Mouse (Mus musculus) ES-E14 (cell line): ENCODE measurements around the gene Lhx2.

Source experiments
- CHD2 ChIP-seq: IDR thresholded peaks from 2 replicates; pipeline ENCODE4 v1.6.1; 2014; ENCODE audit warnings: mild to moderate bottlenecking, low read depth, low read length, inconsistent platforms
- HCFC1 ChIP-seq: IDR thresholded peaks from 2 replicates; pipeline ENCODE4 v1.6.1; 2012; ENCODE audit warnings: low read length, inconsistent platforms, borderline replicate concordance; ENCODE audit not compliant: insufficient read depth
- MAFK ChIP-seq: IDR thresholded peaks from 2 replicates; pipeline ENCODE4 v1.6.1; 2014; ENCODE audit warnings: mild to moderate bottlenecking, low read depth, low read length, inconsistent platforms; ENCODE audit not compliant: insufficient read depth
- ZC3H11A ChIP-seq: IDR thresholded peaks from 2 replicates; pipeline ENCODE4 v1.6.1; 2012; ENCODE audit warnings: low read depth, mild to moderate bottlenecking, inconsistent platforms, low read length, borderline replicate concordance
- ZNF384 ChIP-seq: IDR thresholded peaks from 2 replicates; pipeline ENCODE4 v1.6.1; 2012; ENCODE audit warnings: low read depth, low read length, inconsistent platforms

- TF ChIP-seq MAFK: no peak
- TF ChIP-seq ZNF384: no peak
- TF ChIP-seq HCFC1: no peak
- no peak for TF ChIP-seq CHD2
- no peak for TF ChIP-seq ZC3H11A
These were observed 39.3 kb downstream of the Lhx2 start for GRCm38 (mm10) chr2:38378346-38378745.
